Mouse (Mus musculus) neural tube, embryonic 11.5 days (tissue): ENCODE data around the gene Gabbr2. TPM values are rescaled to one million over a fixed set of nuclear protein-coding genes. Genes with fewer than 3 reads are reported as not detected.

Experiments used
- ATAC-seq: fragments of 200-750 bp; cut with Nextera tagmentation; 2 replicates; pipeline ENCODE4 v1.8.0; 2017; ENCODE audit warnings: moderate number of reproducible peaks, mild to moderate bottlenecking, moderate TSS enrichment, moderate library complexity; ENCODE audit not compliant: insufficient read depth, low FRiP score, low TSS enrichment
- DNase-seq: peaks from one replicate; pipeline ENCODE4 v3.0.0-alpha.2; 2015; ENCODE audit warnings: low spot score
- H3K27ac ChIP-seq: fragments of 300-500 bp; sonication (generic); 2 replicates; pipeline ENCODE4 v1.5.1; 2014; ENCODE audit warnings: low read depth, mild to moderate bottlenecking, low read length
- H3K27me3 ChIP-seq: fragments of 300-500 bp; sonication (generic); 2 replicates; pipeline ENCODE4 v1.6.1; 2014; ENCODE audit warnings: mild to moderate bottlenecking, low read length, mixed read lengths; ENCODE audit not compliant: control insufficient read depth, insufficient read depth
- H3K36me3 ChIP-seq: fragments of 300-500 bp; sonication (generic); 2 replicates; pipeline ENCODE4 v1.6.1; 2014; ENCODE audit warnings: mild to moderate bottlenecking, low read length, moderate library complexity, mixed read lengths; ENCODE audit not compliant: control insufficient read depth, insufficient read depth
- H3K4me1 ChIP-seq: fragments of 300-500 bp; sonication (generic); 2 replicates; pipeline ENCODE4 v1.6.1; 2014; ENCODE audit warnings: low read length, mixed read lengths; ENCODE audit not compliant: control insufficient read depth, insufficient read depth
- H3K4me2 ChIP-seq: fragments of 300-500 bp; sonication (generic); 2 replicates; pipeline ENCODE4 v1.6.1; 2014; ENCODE audit warnings: low read depth, mild to moderate bottlenecking, moderate library complexity
- H3K4me3 ChIP-seq: fragments of 300-500 bp; sonication (generic); 2 replicates; pipeline ENCODE4 v1.5.1; 2014; ENCODE audit warnings: low read depth, low read length
- H3K9ac ChIP-seq: fragments of 300-500 bp; sonication (generic); 2 replicates; pipeline ENCODE4 v1.6.1; 2014; ENCODE audit warnings: mild to moderate bottlenecking, low read length
- H3K9me3 ChIP-seq: fragments of 300-500 bp; sonication (generic); 2 replicates; pipeline ENCODE4 v1.6.1; 2016; ENCODE audit warnings: low read length; ENCODE audit not compliant: control insufficient read depth
- WGBS: fragments of 180-500 bp; shearing (Covaris S2); extraction: QIAGEN DNeasy Blood & Tissue Kit; methylation state at CpG from one replicate; pipeline ENCODE4 v1.1.7; 2014; 5-methylcytosine and 5-hydroxymethylcytosine counted together
- polyA plus RNA-seq: library from polyadenylated mRNA; unstranded; fragments of >200 nt; fragmentation: Nextera tagmentation; extraction: Ambion mirVana; gene quantifications from 2 replicates; pipeline ENCODE4 v1.2.1, GENCODE M21; 2014

The Gabbr2 gene
- polyA plus RNA-seq, 1 experiment from 2014 or later = 0.70 TPM

DNA sequence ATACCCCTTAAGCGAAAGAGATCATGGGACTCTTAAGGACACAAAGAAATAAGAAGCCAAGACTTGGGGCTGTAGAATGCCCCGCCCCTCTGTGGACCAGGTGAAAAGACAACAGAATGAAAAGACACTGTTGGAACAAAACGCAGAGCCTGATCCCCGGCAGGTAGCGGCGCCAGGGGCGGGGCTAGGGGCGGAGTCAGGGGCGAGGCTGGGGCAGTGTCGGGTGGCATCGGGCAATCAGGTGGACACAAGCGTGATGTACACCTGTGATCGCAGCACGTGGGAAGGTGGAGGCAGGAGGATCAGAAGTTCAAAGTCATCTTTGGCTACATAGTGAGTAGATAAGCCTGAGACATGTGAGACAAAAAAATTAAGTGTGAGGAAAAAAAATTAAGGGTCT is 217.0 kb downstream of the Gabbr2 start:
- H3K36me3 ChIP-seq = no peaks in the 10 kb centered on the region
- H3K27me3 ChIP-seq = no peaks in the 10 kb centered on the region
- H3K4me2 ChIP-seq = no peak overlapping the region
- ATAC-seq (no peak), DNase-seq (no peak)
- no peaks in the 10 kb centered on the region for H3K4me1 ChIP-seq
- H3K27ac ChIP-seq = no peak overlapping the region
- no peak overlapping the region for H3K4me3 ChIP-seq
- no peak overlapping the region for H3K9ac ChIP-seq
- WGBS = 21% methylated on average over 14 of the region's 14 CpGs
- H3K9me3 ChIP-seq = no peaks in the 10 kb centered on the region

GRCm38 (mm10) chr4:46773243-46773642 is 218.4 kb downstream of the Gabbr2 start:
- H3K9ac ChIP-seq = no peak overlapping the region
- no peaks in the 10 kb centered on the region for H3K27me3 ChIP-seq
- H3K27ac ChIP-seq = no peak overlapping the region
- no peak overlapping the region for H3K4me2 ChIP-seq
- WGBS = 87% methylated on average over 3 of the region's 3 CpGs
- H3K4me3 ChIP-seq = no peak overlapping the region
- no peaks in the 10 kb centered on the region for H3K9me3 ChIP-seq
- H3K4me1 ChIP-seq = no peaks in the 10 kb centered on the region
- H3K36me3 ChIP-seq = no peaks in the 10 kb centered on the region
- DNase-seq = no peak
- no peak for ATAC-seq

DNA sequence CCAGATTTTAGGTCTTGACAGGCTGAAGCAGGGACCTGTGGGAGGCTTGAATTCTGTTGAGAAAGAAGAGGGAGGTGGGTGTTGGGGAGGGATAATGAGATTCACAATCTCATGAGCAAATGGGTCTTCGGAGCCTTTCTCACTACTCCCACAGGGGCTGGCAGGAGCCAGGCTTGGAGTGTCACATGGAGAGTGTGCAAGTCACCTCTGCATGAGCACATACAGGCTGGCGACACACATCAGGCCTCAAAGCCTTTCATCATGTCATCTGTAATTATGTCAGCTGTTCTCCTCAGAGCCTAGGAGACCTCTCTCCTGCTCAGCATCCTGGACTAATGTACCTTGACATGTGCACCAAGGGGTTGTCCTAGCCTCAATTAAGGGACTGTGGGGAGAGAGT is 219.1 kb downstream of the Gabbr2 start:
- H3K36me3 ChIP-seq = no peaks in the 10 kb centered on the region
- no peak overlapping the region for H3K4me2 ChIP-seq
- DNase-seq (no peak), ATAC-seq (no peak)
- no peaks in the 10 kb centered on the region for H3K4me1 ChIP-seq
- WGBS = 81% methylated on average over 2 of the region's 2 CpGs
- no peaks in the 10 kb centered on the region for H3K9me3 ChIP-seq
- H3K9ac ChIP-seq = no peak overlapping the region
- no peak overlapping the region for H3K4me3 ChIP-seq
- no peak overlapping the region for H3K27ac ChIP-seq
- H3K27me3 ChIP-seq = no peaks in the 10 kb centered on the region

- ATAC-seq = no peak
- WGBS = 82% methylated on average over 12 of the region's 12 CpGs
- no peaks in the 10 kb centered on the region for H3K36me3 ChIP-seq
- H3K27ac ChIP-seq = no peak overlapping the region
- H3K4me3 ChIP-seq = no peak overlapping the region
- no peak overlapping the region for H3K9ac ChIP-seq
- no peaks in the 10 kb centered on the region for H3K4me1 ChIP-seq
- H3K4me2 ChIP-seq = no peak overlapping the region
- no peaks in the 10 kb centered on the region for H3K27me3 ChIP-seq
- H3K9me3 ChIP-seq = no peaks in the 10 kb centered on the region
- no peak for DNase-seq
Observed at GRCm38 (mm10) chr4:46771116-46771515, 220.6 kb downstream of the Gabbr2 start.

DNA sequence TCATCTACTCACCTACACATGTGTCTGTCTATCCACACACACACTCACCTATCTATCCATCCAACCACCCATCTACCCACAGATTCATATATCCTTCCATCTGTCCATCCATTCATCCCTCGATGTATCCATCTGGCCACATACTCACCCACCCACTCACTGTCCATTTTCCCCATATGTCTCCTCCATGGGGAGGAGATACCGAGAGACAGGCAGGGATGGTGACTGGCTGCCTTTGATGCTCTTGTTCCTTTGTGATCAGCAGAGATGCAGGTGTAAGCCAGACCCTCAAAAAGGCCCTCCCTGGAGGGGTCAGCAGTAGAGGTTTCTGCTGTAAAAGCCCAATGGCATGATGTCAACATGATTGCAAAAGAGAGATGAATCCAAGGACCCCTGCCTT is 221.0 kb downstream of the Gabbr2 start:
- ATAC-seq = no peak
- no peaks in the 10 kb centered on the region for H3K36me3 ChIP-seq
- H3K4me3 ChIP-seq = no peak overlapping the region
- no peak for DNase-seq
- no peaks in the 10 kb centered on the region for H3K4me1 ChIP-seq
- no peak overlapping the region for H3K9ac ChIP-seq
- 85% methylated on average over 2 of the region's 2 CpGs for whole genome bisulfite sequencing
- H3K27me3 ChIP-seq = no peaks in the 10 kb centered on the region
- H3K27ac ChIP-seq = no peak overlapping the region
- H3K9me3 ChIP-seq = no peaks in the 10 kb centered on the region
- H3K4me2 ChIP-seq = no peak overlapping the region

DNA sequence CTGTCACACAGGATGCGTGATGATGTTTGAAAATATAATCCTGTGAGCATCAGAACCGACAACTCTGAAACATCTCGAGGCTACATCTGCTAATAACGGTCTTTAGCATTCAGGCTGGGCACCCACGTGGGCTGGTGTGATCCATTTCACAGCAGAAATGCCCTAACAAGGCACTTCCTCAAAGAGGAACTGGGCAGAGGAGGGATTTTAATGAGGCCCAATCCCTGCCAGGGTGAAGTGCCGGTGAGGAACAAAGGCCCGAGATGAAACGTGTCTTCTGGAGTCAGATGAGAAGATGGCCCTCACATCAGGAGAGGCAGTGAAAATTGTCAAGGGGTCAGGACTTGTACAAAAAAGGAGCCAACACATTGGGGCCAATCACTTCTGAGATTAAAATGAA is 221.6 kb downstream of the Gabbr2 start:
- Histone ChIP-seq H3K27ac (no peak overlapping the region), H3K4me3 (no peak overlapping the region), H3K36me3 (no peaks in the 10 kb centered on the region), H3K27me3 (no peaks in the 10 kb centered on the region), H3K9ac (no peak overlapping the region), H3K9me3 (no peaks in the 10 kb centered on the region), H3K4me2 (no peak overlapping the region), H3K4me1 (no peaks in the 10 kb centered on the region)
- DNase-seq (no peak), ATAC-seq (no peak)
- 81% methylated on average over 8 of the region's 8 CpGs for WGBS

DNA sequence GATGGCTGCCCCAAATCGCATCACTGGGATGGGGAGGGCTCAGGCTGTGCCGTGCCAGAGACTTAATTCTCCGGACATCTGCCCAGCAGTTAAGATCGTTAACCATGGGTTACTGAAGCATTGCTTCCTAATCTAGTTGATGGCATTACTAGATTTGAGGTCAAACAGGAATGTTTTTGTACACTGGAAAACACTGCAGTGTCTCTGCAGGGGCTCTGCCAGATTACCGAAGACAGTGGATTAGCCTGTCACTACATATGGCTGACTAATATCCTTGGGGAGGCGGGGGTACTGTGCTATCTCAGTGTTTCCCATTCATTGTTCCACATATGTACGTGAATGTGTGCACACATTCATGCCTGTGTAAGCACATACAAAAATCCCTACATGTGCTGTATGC is 225.3 kb downstream of the Gabbr2 start:
- ATAC-seq = no peak
- Histone ChIP-seq H3K27me3 (no peaks in the 10 kb centered on the region), H3K4me3 (no peak overlapping the region), H3K9ac (no peak overlapping the region), H3K4me2 (no peak overlapping the region), H3K27ac (no peak overlapping the region), H3K9me3 (no peaks in the 10 kb centered on the region), H3K36me3 (no peaks in the 10 kb centered on the region), H3K4me1 (no peaks in the 10 kb centered on the region)
- DNase-seq = no peak
- 81% methylated on average over 7 of the region's 7 CpGs for WGBS

GRCm38 (mm10) chr4:46759838-46760237 is 231.8 kb downstream of the Gabbr2 start:
- H3K36me3 ChIP-seq = no peaks in the 10 kb centered on the region
- no peaks in the 10 kb centered on the region for H3K27me3 ChIP-seq
- H3K4me2 ChIP-seq = no peak overlapping the region
- ATAC-seq = no peak
- WGBS = 88% methylated on average over 1 of the region's 1 CpGs
- no peaks in the 10 kb centered on the region for H3K4me1 ChIP-seq
- no peak overlapping the region for H3K9ac ChIP-seq
- no peak overlapping the region for H3K27ac ChIP-seq
- no peak overlapping the region for H3K4me3 ChIP-seq
- no peaks in the 10 kb centered on the region for H3K9me3 ChIP-seq
- DNase-seq = no peak

DNA sequence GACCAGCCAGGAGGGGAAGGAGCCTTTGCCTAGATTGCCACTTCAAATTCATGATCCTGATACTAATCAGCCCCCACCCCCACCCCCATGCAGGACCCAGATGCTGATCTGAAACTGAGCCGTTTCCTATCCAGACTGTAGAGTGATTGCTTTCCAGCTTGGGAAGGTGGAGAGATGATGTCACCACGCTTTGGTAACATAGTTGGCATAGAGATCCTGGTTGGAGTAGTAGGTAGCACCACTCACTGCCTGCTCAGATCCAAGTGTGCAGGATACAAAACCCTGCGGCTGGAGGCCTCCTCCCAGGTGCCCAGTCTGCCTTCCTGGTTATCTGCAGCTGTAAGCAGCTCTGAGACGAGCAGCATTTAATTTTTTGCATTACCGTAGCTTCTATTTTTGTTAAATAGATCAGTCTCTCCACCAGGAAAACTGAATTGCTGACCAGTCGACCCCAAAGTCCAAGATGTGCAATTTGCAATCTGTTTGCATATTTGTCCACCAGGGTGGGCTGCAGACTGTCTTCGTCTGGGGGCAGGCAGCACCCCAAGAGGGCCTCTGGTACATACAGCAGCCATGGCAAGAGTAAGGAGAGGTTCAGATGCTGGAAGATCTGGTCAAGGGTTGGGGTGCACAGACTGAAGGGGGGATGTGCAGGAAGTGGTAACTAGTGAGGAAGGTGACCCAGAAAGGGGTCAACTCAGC is 233.2 kb downstream of the Gabbr2 start:
- no peak for DNase-seq

More for the DNA sequence above, 233.2 kb downstream of the Gabbr2 start:
- no peak overlapping the region for H3K4me2 ChIP-seq
- no peaks in the 10 kb centered on the region for H3K9me3 ChIP-seq
- no peak overlapping the region for H3K4me3 ChIP-seq
- no peaks in the 10 kb centered on the region for H3K36me3 ChIP-seq
- ATAC-seq = no peak
- no peaks in the 10 kb centered on the region for H3K4me1 ChIP-seq
- H3K27me3 ChIP-seq = no peaks in the 10 kb centered on the region
- H3K9ac ChIP-seq = no peak overlapping the region
- no peak overlapping the region for H3K27ac ChIP-seq
- 77% methylated on average over 7 of the region's 7 CpGs for WGBS
